Mouse (Mus musculus): ENCODE data around the gene Mink1.
"Not testable (repeated sequence)": the region's sequence is repeated elsewhere in the genome, so short reads cannot be mapped to it uniquely, and the experiment has no call there.

Mink1 gene

DNA sequence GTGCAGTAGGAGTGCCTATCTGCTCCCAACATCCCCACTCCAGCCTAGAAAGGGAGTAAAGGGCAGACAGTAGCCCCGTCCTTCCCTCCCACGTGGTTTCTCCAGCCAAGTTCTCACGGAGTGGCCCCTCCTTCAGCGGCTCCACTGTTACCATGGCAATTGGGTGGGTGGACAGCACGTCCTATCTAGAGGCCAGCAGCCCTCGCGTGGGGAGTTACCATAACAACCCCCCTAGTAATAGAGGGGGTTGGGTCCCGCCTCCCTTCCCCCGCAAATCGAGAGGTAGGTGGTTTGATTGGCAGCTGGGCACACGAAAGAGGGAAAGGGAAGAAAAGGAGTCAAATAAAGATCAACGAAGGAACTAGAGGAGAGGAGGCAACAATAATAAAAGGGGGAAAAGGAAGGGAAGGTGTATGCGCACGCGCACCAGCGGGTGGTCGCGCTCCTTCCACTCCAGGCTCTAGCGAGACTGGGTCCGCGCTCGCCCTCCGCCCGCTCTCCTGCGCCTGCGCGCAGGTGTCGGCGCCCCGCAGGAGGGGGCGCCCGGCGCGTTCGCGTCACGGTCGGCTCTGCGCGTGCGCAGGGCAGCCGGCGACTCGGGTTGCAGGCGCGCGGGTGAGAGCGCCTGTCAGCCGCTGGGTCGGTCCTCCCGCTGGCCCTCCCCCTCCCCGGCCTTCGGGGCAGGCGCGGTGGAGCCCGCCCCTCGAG lies at the start of gene Mink1:
Gene Mink1 (plus strand): TSS at position 595 of the 708 bp plus-strand sequence.
- peak; percentile 77 for DNase-seq (ENCODE audit: low spot score)

DNA sequence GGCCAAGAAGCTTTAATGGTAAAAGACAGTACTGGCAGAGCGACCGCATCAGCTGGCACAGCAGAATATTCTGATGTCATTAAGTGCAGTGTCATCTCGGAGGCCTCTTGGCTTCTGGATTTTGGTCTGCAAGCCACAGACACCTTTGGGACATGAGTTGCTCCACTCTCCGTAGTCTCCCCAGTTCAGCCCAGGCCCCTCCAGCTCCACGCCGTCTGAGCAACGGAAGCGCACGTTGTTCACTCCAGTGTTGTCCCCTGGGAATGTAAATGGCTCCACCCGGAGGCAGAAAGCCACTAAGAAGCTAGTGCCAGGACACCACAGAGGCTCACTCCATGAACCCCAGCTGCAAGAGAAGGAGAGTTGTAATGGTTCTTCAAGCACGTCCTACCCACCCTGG lies 49.2 kb upstream of the Mink1 start:
- no peak for DNase-seq (ENCODE audit: low spot score)

DNA sequence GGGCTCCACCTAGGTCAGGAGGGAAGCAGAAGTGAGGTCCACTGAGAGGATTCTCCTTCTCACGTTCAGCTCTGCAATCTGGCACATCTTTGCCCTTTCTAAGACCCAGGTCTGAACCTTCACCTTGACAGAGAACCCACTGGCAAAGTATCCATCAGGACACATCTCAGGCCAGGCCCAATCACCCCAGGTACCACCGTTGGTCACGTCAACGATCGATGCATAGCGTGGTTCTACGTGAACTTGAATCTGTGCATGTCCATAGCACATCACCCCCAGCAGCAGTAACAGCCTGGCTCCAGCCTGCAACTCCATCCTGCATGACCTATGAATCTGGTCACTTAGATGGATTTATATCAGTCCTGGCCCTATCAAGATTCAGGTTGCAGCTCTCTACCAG lies 48.4 kb upstream of the Mink1 start, which contains the start of gene Vmo1:
Gene Vmo1 (minus strand): TSS at position 329 of the 400 bp plus-strand sequence.
- DNase-seq (ENCODE audit: low spot score), result no peak

DNA sequence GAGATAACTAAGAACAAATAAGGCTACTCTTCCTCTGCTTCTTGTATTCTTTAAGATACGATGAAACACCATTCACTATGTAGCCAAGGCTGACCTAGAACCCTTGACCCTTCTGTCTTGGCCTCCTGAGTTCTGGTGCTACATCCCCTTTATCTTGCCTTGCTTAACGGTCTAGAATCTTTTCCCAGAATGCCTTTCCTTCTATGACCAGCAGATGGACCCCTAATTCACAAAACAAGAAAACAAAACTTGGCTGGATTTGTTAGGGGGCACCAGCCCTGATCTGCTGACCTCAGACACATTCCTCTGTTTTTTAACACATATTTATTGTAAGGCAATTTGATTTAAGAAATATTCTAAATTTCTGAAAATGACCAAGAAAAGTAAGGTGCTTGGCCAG lies 46.3 kb upstream of the Mink1 start:
- no peak for DNase-seq (ENCODE audit: low spot score)

DNA sequence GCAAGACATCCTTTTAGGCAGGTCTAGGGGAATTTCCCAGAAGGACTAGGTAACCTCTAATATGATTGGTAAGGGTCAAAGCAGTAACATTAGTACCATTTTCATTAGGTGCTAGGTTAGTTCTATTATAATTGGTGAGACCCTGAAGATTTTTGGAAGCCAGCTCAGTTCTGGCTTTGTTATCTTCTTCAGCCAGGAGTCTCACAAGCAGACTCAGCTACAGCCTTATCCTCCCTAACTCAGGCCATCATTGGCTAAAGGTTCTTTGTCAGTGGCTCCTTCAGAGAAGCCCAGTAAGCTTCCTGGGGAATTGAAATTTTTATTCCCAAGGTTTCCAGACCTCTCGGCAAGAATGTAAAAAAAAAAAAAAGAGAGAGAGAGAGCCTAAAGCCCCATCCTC lies 44.2 kb upstream of the Mink1 start:
- DNase-seq (ENCODE audit: low spot score), result no peak

DNA sequence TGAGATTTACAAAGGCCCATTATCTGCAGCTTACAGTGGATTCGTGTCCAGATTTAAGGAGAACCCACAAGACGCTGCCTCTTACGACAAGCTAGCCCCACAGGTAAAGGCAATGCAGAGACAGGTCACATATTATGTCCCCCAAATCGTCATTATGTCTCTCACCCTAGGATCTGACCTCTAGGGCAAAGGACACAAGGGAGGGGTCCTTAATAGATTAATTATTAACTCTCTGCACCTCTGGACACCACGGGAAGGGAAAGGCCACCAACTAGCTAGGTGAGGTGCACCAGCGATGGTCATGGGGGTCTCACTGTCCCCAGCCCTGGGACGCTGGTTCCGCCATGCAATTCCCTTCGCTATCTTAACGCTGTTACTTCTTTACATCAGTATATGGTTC lies 43.8 kb upstream of the Mink1 start, which contains the start of gene Gltpd2:
Gene Gltpd2 (plus strand): TSS at position 274 of the 400 bp plus-strand sequence.
- no peak for DNase-seq (ENCODE audit: low spot score)

DNA sequence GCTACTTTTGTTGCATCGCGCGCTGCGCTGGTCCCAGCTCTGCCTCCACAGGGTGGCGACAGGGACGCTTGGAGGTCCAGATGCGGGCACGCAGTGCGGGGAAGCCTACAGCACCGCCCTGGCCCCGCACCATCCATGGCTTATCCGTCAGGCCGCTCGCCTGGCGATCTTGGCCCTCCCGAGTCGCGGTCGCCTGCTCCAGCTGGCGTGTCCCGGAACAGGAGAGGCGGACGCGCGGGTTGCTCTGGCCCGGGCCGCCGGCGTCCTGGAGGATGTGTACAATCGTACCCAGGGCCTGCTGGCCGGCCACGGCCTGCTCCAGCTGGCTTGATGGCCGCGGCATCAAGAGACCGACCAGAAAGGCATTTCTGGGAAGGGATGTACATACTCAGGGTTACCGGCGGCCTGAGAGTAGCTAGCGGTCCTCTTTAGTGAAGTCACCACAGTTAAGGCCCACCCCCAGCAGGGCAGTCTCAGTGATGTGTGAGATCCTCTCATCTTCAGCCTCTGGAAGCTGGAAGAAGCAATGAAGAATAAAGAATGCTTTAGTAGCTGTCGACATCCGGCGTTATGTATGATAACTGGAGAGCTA lies 42.4 kb upstream of the Mink1 start:
- DNase-seq (ENCODE audit: low spot score), result no peak

DNA sequence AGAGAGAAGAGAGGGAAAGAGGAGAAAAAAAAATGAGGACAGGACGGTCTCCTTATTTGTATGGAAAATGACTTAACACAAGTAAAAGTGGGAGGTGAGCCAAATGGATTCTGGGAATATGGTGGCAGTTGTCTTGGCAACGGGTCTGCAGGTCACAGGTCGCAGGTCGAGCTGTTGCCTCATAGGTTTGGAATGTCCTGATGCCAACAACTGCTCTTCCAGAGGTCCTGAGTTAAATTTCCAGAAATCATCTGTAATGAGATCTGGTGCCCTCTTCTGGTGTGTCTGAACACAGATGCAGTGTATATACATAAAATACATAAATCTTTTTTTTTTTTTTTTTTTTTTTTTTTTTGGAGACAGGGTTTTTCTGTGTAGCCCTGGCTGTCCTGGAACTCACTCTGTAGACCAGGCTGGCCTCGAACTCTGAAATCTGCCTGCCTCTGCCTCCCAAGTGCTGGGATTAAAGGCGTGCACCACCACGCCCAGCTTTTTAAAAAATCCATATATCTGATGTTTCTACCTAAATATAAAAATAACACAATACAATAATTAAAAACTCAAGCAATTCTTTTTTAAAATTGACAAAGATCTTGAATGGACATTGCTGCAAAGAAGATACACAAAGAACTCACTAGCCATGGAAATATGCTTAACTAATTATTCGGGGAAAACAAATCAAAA lies 39.2 kb upstream of the Mink1 start:
- not testable (repeated sequence) for DNase-seq (ENCODE audit: low spot score)

DNA sequence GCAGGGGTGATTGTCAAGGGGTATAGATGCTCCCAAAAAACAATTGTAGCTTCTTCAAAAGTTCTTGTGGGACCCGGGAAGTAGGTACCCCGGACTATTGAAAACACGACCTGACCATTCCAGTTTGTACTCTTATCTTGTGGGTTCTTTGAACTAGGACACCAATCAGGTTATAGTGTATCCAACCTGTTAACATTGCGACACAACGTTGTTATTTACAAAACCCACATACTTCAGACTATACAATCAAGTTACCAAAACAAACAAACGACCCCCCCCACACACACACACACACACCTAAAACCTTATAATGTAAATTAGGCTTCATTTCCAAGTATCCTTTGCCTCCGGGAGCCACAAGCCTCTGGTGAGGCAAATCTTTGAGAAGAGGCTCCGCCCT lies 37.9 kb upstream of the Mink1 start:
- no peak for DNase-seq (ENCODE audit: low spot score)

DNA sequence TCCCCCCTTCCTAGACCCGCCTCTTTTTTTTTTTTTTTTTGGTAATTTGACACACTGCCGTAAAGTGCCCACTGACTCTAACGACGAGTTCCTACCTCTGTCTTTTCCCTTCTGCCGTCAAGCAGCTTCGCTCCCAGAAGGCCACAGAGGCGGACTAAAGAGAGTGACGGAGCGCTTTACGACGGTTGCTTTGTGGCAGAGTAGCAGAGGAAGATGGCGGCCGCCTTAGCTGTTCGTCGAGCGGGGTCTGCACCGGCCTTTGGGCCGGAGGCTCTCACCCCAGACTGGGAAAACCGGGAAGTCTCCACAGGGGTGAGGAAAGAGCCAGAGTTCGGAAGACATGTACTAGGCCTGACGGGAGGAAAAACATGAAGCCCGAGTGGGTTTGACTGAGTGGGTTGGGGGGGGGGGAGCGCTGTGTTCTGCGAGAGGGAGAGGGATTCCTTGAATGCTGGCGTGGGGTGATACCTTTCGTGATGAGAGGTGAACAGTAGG lies 37.5 kb upstream of the Mink1 start, which contains the start of gene Psmb6:
Gene Psmb6 (plus strand): TSS at position 184 of the 495 bp plus-strand sequence.
- peak; percentile 89 for DNase-seq (ENCODE audit: low spot score)

DNA sequence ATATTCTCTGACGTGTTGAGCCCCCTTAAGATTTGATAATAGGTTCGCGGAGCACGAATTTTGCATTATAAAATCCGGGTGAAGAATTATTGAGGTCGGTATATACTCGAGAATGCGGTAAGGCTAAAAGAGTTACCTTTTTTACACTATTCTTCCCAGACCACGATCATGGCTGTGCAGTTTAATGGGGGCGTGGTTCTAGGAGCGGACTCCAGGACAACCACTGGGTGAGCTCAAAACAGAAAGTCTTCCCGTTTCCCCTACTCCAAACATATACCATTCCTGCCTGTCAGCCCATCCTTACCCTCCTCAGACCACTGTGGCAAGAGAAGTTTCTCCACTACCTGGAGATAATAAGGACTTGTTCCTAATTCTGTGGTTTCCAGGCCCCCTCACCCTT lies 37.0 kb upstream of the Mink1 start:
- no peak for DNase-seq (ENCODE audit: low spot score)

DNA sequence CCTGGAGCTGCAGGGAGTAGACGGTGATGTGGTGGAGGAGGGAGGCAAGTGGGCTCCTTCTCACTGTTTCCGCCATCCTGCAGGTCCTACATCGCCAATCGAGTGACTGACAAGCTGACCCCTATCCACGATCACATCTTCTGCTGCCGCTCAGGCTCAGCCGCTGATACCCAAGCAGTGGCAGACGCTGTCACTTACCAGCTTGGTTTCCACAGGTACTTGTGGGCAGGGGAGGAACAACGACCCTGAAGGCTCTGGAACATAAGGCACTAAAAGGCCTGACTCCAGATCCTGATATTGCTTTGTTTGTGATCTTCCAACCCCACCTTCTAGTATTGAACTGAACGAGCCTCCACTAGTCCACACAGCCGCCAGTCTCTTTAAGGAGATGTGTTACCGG lies 36.5 kb upstream of the Mink1 start:
- DNase-seq (ENCODE audit: low spot score), result no peak

DNA sequence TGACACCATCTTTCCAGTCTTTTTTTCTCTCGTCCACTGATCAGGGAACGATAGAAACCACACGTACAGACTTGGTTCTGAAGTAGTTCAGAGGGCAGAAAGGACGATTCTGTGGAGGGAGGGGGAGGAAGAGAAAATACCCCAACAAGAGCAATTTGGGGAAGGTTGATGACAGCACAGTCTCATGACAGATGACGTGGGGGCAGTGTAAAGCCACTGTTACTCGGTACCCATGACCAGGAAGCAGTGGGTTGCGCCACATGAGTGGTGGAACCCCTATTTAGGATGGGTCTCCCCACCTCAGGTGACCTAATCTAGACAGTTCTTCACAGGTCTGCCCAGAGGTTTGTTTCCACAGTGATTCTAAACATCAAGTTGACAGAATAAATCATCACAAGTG lies 34.1 kb upstream of the Mink1 start:
- no peak for DNase-seq (ENCODE audit: low spot score)

DNA sequence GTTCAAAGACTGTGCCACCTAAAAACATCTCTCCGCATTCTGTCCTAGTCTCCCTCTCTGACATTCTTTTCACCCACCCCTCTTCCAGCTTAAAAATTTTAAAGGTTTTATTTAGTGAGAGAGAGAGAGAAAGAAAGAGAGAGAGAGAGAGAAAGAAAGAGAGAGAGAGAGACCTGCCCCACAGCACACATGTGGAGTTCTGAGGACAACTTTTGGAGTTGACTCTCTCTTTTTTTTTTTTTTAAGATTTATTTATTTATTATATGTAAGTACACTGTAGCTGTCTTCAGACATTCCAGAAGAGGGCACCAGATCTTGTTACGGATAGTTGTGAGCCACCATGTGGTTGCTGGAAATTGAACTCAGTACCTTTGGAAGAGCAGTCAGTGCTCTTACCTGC lies 31.6 kb upstream of the Mink1 start:
- DNase-seq (ENCODE audit: low spot score), result not testable (repeated sequence)

DNA sequence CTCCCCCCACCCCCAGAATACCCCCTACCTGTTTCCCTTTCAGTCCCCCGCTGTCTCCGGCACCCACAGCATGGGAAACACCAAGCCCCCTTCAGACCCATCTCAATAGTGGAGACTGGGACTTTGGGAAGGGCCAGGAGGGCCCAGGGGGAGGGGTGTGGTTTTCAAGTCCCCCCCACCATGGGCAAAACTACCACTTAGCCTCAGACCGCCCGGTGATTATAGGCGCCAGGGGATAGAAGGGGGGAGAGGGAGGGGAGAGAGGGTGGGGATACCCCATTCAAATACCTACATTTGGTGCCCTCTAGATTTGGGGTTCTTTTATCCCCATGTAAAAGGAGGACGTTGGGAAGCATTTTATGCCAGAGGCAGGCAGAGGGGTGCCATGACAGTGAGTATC lies 29.8 kb upstream of the Mink1 start, which contains the start of gene Gm40193:
Gene Gm40193 (minus strand): TSS at position 101 of the 400 bp plus-strand sequence.
- DNase-seq (ENCODE audit: low spot score), result no peak

DNA sequence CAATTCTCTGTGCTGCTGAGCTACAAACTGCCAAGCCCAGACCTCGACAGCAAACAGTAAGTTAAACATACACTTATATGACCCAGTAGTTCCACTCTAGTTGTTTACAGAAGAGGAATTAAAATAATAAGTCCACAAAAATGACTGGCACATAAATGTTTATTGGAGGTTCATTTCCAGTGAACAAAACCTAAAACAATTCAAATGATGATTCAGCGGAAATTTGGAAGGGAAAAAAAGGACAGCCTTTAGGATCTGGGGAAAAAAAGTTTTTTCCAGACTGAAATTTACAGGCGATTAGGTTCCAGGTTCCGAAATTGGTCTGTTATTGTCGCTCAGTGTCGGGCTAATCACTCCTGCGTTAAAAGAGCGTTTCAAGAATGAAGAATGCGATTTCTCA lies 23.3 kb upstream of the Mink1 start:
- DNase-seq (ENCODE audit: low spot score), result no peak

DNA sequence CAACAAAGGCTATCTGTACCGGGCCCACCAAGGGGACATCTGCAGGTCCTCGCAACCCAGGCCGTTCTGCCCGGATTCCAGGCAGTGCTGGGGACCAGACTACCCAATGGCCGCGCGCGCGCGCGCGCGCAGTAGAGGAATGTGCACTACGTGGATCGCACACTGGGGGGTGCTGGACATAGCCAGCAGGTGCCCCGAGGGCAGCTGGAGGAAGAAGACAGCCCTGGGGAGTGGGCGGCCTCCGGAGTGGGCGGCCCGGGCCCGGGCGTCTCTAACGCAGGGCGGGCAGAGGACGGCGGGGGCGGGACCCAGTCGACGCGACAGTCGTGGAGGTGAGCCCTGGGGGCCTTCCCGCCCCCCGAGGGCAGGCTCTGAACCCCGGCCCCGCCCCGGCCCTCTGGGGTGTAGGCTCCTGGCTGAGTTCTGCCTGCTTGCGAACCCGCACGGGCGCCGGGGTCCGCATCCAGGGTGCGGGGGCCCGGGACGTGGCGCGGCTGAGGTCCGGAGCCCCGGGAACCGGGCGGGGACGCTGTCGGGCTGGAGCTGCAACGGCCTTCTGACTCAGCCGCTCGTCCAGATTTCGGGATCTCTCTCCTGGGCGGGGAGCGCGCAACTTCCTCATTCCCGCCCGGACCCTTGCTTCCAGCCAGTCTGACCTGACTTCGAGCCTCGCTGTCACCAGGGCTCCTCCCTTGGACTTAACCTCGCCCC lies 22.6 kb upstream of the Mink1 start, which contains the start of gene Pld2:
Gene Pld2 (plus strand): TSS at position 188 of the 711 bp plus-strand sequence.
- no peak for DNase-seq (ENCODE audit: low spot score)

DNA sequence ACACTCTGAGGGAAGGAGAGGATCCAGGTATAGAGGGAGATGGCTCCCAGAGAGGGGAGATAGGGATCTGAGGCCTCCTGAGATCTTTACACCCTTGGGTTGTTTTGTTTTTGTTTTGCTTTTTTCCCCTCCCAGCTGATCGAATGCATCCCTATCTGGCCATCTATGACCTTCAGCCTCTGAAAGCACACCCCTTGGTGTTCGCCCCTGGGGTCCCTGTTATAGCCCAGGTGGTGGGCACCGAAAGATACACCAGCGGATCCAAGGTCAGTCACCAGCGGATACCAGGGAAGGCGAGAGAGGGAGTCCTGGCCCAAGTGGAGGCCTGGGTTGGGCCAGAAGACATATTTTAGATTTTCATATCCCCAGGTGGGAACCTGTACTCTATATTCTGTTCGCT lies 21.8 kb upstream of the Mink1 start:
- DNase-seq (ENCODE audit: low spot score), result no peak

DNA sequence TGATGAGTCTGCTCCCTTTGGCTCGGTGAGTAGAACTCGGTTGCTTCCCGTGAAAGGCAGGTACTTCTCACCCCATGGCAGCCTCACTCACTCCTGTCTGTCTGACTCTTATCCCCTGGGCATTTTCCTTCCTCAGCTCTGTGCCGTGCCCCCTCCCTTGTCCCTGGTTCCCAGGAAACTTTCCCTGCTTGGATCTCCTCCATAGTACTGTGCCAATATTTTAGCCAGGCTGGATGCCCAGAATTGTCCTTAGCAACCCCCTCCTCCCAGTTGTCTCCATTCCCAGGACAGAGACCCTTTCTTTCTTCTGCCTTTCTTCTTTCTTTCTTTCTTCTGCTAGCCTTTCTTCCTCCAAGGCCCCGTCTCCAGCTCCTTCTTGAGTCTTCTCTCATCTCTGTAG lies 21.3 kb upstream of the Mink1 start:
- DNase-seq (ENCODE audit: low spot score), result no peak

DNA sequence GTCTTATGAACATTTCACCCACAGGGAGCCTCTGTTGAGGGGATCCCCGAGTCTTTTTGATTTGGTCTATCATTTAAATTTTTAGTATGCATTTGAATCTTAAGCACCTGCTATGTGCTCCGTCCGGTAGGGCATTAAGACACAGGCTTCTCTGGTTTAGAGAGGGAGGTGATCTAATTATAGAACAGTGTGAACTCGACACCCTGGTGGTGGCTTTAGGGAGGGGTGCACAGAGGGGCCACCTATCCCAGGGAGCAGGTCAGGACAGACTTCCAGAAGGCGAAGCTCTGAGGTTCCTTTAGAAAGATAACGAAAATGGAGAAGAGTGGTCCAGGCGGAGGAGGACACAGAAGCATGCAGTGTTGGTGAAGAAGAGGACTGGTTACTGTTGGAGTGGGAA lies 18.2 kb upstream of the Mink1 start:
- DNase-seq (ENCODE audit: low spot score), result no peak

DNA sequence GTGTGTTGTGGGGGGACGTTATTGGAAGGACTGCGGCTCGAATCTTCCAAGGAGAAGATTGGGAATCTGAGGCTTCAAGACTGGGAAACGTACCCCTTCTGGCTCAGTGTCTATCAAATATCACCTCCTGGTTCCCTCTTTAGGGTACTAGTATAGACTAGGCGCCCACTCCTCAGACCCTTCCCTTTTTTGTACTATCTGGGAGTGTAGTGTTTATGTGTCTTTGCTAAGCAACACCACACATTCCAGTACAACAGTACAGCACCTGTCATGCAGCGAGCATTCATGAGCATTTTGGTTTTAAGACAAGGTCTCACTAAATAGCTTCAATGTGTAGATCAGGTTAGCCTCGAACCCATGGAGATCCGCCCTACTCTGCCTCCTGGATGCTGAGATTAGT lies 11.2 kb upstream of the Mink1 start:
- DNase-seq (ENCODE audit: low spot score), result no peak

DNA sequence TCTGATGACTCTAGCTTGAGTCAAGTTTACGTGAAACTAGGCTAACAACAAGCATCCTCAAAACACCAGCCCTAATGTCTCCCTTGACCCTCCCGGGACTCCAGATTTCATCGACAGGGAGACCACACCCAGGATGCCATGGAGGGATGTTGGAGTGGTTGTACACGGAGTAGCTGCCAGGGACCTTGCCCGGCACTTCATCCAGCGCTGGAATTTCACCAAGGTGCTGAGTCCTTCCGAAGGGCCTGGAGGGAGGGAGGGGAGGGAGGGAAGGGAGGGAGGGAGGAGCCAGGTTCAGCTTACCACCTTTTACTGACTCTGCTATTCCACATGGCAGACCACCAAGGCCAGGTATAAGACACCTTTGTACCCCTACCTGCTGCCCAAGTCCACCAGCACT lies 8.7 kb upstream of the Mink1 start:
- DNase-seq (ENCODE audit: low spot score), result no peak
